Mouse (Mus musculus): Measurements from ENCODE around the gene Cpt1c.
A peak's percentile ranks its signal among the peaks of the same experiment; 100 is the strongest.

Gene Cpt1c

DNA sequence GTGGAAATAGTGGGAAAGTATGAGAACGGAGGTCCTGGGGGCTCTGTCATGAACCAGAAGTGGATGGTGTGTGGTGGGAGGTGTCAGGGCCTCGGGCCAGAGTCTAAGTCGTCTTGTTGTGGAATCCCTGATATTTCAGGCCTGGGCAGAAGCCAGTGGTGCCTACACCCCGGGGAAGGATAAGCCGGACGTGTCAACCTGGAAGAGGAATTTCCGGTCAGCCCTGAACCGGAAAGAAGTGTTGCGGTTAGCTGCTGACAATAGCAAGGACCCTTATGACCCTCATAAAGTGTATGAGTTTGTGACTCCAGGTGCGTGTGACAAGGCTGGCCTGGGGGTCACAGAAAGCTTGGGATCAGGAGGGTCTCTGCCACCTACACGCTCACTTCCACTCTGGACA lies 25.1 kb upstream of the Cpt1c start:
- no peak for DNase-seq (ENCODE audit: low read depth)

DNA sequence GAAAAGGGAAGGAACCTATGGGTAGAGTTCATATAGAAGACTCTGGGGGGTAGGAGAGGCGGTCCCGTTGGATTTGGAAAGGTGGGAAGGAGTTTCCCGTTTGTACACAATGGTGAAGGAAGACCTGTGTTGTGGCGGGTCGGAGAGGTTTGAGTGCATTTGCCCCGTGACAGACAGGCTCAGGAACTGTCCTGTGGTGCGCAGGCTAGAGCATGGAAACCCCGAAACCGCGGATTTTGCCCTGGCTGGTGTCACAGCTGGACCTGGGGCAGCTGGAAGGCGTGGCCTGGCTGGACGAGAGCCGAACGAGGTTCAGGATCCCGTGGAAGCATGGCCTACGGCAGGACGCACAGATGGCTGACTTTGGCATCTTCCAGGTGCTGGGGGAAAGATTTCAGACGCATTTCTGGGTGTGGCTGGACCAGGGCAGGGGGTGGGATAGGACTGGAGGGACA lies 23.9 kb upstream of the Cpt1c start, which contains the start of gene Bcl2l12:
Bcl2l12 (minus strand) TSS at position 212 of the 455 bp plus-strand sequence.
- peak; percentile 84 for DNase-seq (ENCODE audit: low read depth)

DNA sequence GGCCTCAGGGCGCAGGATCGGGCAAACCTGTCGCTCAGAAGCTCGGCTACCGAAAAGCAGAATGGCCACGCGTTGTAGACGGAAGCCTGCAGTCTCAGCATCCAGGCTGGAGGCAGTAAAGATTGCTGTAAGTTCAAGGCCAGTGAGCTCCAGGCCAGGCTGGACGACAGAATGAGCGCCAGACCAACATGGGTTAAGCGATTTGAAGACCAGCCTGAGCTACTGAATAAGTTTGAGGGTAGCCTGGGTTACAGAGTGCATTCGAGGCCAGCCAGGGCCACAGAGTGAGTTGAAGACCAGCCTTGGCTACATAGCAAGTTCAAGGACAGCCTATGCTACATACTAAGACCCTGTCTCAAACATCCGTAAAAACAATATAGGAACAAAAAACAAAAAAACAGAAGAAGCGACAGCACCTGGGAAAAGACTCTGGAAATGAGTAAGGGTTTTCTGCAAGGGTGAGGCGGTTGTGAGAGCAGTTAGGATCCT lies 23.3 kb upstream of the Cpt1c start:
- DNase-seq (ENCODE audit: low read depth): no peak

DNA sequence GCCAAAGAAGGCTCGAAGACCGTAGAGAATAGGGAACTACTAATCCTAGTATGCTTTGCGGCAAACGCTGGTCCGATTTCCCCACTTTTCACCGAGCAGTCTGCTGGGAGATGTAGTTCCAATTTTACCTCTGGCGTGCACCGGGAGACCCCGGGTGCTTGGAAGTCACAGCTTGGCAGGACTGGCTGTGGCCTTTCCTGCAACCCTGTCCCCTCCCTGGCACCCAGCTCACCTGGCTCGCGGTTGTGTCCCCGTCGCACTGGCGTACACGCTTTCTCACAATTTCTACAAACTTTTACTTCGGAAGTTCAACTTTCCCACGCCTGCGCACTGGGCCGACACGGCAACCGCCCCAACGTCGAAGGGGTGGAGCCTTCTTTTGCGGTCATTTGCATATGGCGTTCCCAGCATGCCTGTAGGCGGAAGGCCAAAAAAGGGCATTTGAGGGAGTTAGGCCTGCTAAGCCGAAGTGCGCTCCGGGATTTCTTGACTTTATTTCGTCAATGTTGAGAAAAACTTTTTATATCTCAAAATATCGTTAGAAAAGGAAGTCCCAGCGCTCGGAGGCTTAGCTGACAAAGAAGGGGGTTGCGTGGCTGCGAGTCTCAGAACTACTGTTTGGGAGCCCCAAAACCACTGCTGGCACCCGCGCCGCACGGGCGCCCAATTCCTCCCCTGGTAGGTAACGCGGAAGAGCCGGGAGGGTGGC lies 22.7 kb upstream of the Cpt1c start, which contains the start of gene Irf3:
Irf3 (plus strand) TSS at position 418 of the 709 bp plus-strand sequence.
- DNase-seq (ENCODE audit: low read depth): peak; percentile 99

- DNase-seq (ENCODE audit: low read depth): no peak
Measured at GRCm38 (mm10) chr7:44996672-44997071, 22.0 kb upstream of the Cpt1c start.

DNA sequence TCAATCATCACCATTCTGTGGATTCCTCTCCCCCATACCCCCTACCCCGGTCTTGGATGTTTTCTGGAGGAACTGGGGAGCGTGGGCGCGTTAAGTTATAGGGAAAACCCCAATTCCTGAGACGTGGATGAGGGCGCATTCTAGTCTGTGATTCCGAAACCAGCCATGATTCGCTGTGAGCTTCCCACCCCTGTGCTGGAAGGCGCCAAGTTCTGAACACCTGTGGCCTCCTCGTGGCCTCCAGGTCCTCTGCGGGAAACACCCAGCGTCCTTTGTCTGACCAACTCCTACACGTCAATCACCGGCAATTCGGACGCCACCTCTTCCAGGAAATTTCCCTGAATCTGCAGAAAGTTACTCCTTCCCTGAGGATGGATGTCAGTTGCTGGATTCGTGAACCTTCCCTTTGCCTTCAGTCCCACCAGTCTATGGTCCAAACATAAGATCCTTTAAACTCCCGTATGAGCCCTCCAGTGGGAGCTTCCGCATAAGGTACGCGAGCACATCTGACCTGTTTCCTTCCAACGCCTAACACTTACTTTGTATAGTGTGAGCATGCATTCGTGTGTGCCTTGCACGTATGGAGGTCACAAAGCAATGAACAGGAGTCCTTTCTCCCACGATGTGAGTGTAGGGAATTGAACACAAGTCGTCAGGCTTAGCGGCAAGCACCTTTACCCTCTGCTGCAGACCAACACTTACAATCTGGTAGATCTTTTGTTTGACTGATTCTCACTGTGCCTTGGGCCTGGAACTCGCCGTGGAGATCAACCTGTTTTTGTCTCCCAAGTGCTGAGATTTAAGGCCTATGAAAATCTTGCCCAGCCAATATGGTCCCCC lies 12.4 kb upstream of the Cpt1c start:
- no peak for DNase-seq (ENCODE audit: low read depth)

GRCm38 (mm10) chr7:44986192-44986878 lies 11.7 kb upstream of the Cpt1c start, which contains the start of gene Prmt1:
Prmt1 (minus strand) TSS chr7:44986568.
- DNase-seq (ENCODE audit: low read depth): peak; percentile 100

GRCm38 (mm10) chr7:44985595-44986191 lies 11.0 kb upstream of the Cpt1c start:
- DNase-seq (ENCODE audit: low read depth): peak; percentile 89

DNA sequence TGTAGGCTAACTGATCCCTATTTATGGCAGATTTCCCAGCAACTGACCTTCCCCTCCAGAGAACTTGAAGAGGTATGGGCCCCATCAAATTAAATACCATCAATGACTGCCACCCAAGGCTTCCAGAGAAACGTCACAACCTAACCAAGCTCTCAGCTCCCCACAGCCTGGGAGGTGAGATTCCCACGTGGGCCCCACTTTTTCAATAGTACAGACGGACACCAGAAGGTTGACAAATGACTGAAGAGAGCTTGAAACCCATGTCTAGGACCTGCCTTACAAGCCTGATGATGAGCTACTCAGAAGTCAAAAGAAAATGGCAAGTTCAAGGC lies 10.1 kb upstream of the Cpt1c start:
- no peak for DNase-seq (ENCODE audit: low read depth)

- no peak for DNase-seq (ENCODE audit: low read depth)
Measured at GRCm38 (mm10) chr7:44983944-44984832, 9.5 kb upstream of the Cpt1c start.

GRCm38 (mm10) chr7:44983085-44983484 lies 8.4 kb upstream of the Cpt1c start:
- DNase-seq (ENCODE audit: low read depth): peak; percentile 84

GRCm38 (mm10) chr7:44981539-44981938 lies 6.9 kb upstream of the Cpt1c start:
- DNase-seq (ENCODE audit: low read depth): no peak

- no peak for DNase-seq (ENCODE audit: low read depth)
Measured at GRCm38 (mm10) chr7:44978300-44978699, 3.6 kb upstream of the Cpt1c start.

GRCm38 (mm10) chr7:44975117-44975419 lies 417 bp upstream of the Cpt1c start:
- no peak for DNase-seq (ENCODE audit: low read depth)

GRCm38 (mm10) chr7:44973415-44974130 lies 1.1 kb downstream of the Cpt1c start:
- DNase-seq (ENCODE audit: low read depth): no peak

DNA sequence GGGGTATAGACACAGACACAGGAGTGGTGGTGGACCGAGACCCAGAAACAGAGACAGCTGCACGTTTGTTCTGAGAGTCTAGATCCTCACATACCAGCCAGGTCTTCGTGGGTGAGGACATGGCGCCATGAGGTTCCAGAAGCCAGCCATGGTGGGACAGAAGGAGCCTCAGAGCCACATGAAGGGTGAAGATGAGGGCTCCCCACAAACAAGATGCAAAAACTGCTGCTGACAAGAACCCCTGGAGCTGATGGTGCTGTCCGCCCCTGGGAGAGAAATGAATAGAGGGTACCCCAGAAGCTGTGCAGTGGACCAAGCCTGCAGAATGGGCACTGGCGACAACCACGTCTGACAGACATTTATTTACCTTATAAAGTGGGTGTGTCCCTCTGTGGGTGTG lies 3.5 kb downstream of the Cpt1c start:
- no peak for DNase-seq (ENCODE audit: low read depth)

- peak; percentile 89 for DNase-seq (ENCODE audit: low read depth)
Measured at GRCm38 (mm10) chr7:44970231-44970691, 4.4 kb downstream of the Cpt1c start.

GRCm38 (mm10) chr7:44966638-44967037 lies 8.0 kb downstream of the Cpt1c start:
- no peak for DNase-seq (ENCODE audit: low read depth)

GRCm38 (mm10) chr7:44965975-44966374 lies 8.7 kb downstream of the Cpt1c start:
- no peak for DNase-seq (ENCODE audit: low read depth)

DNA sequence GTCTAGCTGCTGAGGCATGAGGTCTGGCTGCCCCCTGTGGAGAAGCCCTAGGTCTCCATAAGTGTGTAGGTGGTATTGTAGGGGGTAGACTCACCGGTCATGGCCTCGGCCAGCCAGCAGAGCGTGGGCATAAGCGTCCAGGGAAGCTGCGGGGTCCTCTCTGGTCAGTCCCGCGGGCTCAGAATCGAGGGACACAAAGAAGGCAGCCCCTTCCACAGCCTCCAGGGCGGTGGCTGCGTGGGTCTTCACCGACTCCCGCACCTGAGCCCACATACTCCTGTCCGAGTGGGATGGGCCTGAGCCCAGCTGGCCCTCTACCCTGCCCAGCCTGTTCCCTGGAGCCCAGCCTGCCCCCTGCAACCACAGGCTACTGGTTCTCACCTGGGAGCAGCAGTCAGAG lies 9.7 kb downstream of the Cpt1c start:
- no peak for DNase-seq (ENCODE audit: low read depth)

Measured in 416B (cell line).